In genomic region chr5:32272502-32272901, GRCm38 (mm10) we compare ENCODE assay signal across 9 mouse cellular contexts. TPM values are rescaled to one million over a fixed set of nuclear protein-coding genes. Genes with fewer than 3 reads are reported as not detected.
DNase-seq lines count a peak whose midpoint lies in the region; ATAC-seq and TF ChIP-seq lines count a peak whose summit lies in the region.
"Had no signal": no experiment of that assay in that cellular context is flagged by ENCODE, and none has a peak within 500 bp of the region (broad histone marks: within the 10 kb centered on the region; RNA-seq: fewer than 3 reads in every experiment).

No protein-coding gene starts in this region.

- H3K4me3 ChIP-seq in left cerebral cortex, adult 2 months: no peak overlapping the region
- H3K4me3 ChIP-seq in midbrain, embryonic 13.5 days (replicated peaks): no peak overlapping the region
- H3K4me3 ChIP-seq: embryonic facial prominence, embryonic 15.5 days had no signal

- DNase-seq in left cerebral cortex, postnatal 14 days (ENCODE audit: low spot score in 2 of 2): peak; percentile 44 to 48
- DNase-seq in left cerebral cortex, adult 2 months (ENCODE audit: extremely low spot score in 1 of 2, low spot score in 2 of 2): no peak
- peak; percentile 18 for DNase-seq in gastrocnemius, postnatal 14 days
- peak; percentile 68 to 79 for DNase-seq in heart, postnatal 10 days
- peak; percentile 49 to 54 for DNase-seq in right cerebral cortex, postnatal 10 days (ENCODE audit: low spot score in 2 of 2)
- DNase-seq in adrenal gland, postnatal 4 days (ENCODE audit: low spot score in 2 of 2): no peak

- 47% methylated on average over 7 of the region's 7 CpGs for WGBS in midbrain, embryonic 13.5 days

- intact Hi-C loops in left cerebral cortex, postnatal 14 days (cut with DNase I): no loop called here
- intact Hi-C loops in left cerebral cortex, adult 2 months (cut with DNase I): no loop called here
- intact Hi-C loops in gastrocnemius, postnatal 14 days (cut with DNase I; ENCODE audit: low total_unique reads): no loop called here
- intact Hi-C loops in heart, postnatal 10 days (cut with DNase I): no loop called here

- 0 out of 2 replicates have a peak, but pooled peaks cover 3% of the 10 kb centered on the region for H3K27me3 ChIP-seq in midbrain, embryonic 13.5 days
- H3K27me3 ChIP-seq: embryonic facial prominence, embryonic 15.5 days had no signal

- peaks cover 2% of the 10 kb centered on the region for H3K4me1 ChIP-seq in midbrain, embryonic 13.5 days (replicated peaks)

- TF ChIP-seq CTCF in left cerebral cortex, adult 2 months (IDR thresholded peaks at IDR 0.05): no peak

- ATAC-seq in midbrain, embryonic 13.5 days: no peak

- no peaks in the 10 kb centered on the region; the same call in 1 of the 2 replicates for H3K9me3 ChIP-seq in midbrain, embryonic 13.5 days
- H3K9me3 ChIP-seq: embryonic facial prominence, embryonic 15.5 days had no signal

- no peaks in the 10 kb centered on the region for H3K36me3 ChIP-seq in midbrain, embryonic 13.5 days
- H3K36me3 ChIP-seq: embryonic facial prominence, embryonic 15.5 days had no signal

- no peak overlapping the region for H3K27ac ChIP-seq in left cerebral cortex, adult 2 months
- no peak overlapping the region for H3K27ac ChIP-seq in midbrain, embryonic 13.5 days
- H3K27ac ChIP-seq: embryonic facial prominence, embryonic 15.5 days; macrophage had no signal

- no peak overlapping the region for H3K4me2 ChIP-seq in midbrain, embryonic 13.5 days (replicated peaks)
- H3K4me2 ChIP-seq: embryonic facial prominence, embryonic 15.5 days had no signal

- H3K9ac ChIP-seq in midbrain, embryonic 13.5 days (replicated peaks): no peak overlapping the region
- H3K9ac ChIP-seq: embryonic facial prominence, embryonic 15.5 days had no signal

RNA-seq across cellular contexts. Expression of gene Plb1, which starts 40.0 kb away (rescaled TPM):
- total RNA-seq in left cerebral cortex, postnatal 14 days (2021): 1 to 10 TPM; 2.7 to 6.3 TPM
- total RNA-seq in left cerebral cortex, adult 2 months (2021): 1 to 10 TPM in 1 of 2 experiments, under 1 TPM in 1; 0.91 to 1.8 TPM
- total RNA-seq in gastrocnemius, postnatal 14 days (2021): 1 to 10 TPM; 3.3 to 4.0 TPM
- 1 to 10 TPM; 1.8 to 2.1 TPM for total RNA-seq in heart, postnatal 10 days (2021)
- polyA plus RNA-seq in midbrain, embryonic 13.5 days (2015; fragmentation: Nextera tagmentation; extraction: Ambion mirVana): not detected in 2 replicates
- total RNA-seq in adrenal gland, postnatal 4 days (2021): under 1 TPM; 0.11 to 0.96 TPM

Comparison
In these comparisons a context has a peak if more than half of its experiments do, and no peak if none do; other contexts are left out.
1. DNase-seq: peak in left cerebral cortex, postnatal 14 days (2 of 2), gastrocnemius, postnatal 14 days (single experiment), heart, postnatal 10 days (2 of 2) and right cerebral cortex, postnatal 10 days (2 of 2); none in left cerebral cortex, adult 2 months (0 of 2) and adrenal gland, postnatal 4 days (0 of 2).